Mouse (Mus musculus): ENCODE results near the gene Plxnc1.

Gene Plxnc1

GRCm38 (mm10) chr10:94823971-94824760 lies 120.5 kb downstream of the Plxnc1 start:
- no peak for DNase-seq (ENCODE audit: low read depth, low spot score)

GRCm38 (mm10) chr10:94818781-94819665 lies 125.6 kb downstream of the Plxnc1 start:
- peak; percentile 68 for DNase-seq (ENCODE audit: low read depth, low spot score)

- DNase-seq (ENCODE audit: low read depth, low spot score) = no peak
Observed at GRCm38 (mm10) chr10:94818127-94818526, 126.5 kb downstream of the Plxnc1 start.

- DNase-seq (ENCODE audit: low read depth, low spot score) = no peak
Observed at GRCm38 (mm10) chr10:94811907-94812851, 132.5 kb downstream of the Plxnc1 start.

- DNase-seq (ENCODE audit: low read depth, low spot score) = no peak
Observed at GRCm38 (mm10) chr10:94809946-94810472, 134.6 kb downstream of the Plxnc1 start.

- no peak for DNase-seq (ENCODE audit: low read depth, low spot score)
Observed at GRCm38 (mm10) chr10:94808275-94808674, 136.4 kb downstream of the Plxnc1 start.

DNA sequence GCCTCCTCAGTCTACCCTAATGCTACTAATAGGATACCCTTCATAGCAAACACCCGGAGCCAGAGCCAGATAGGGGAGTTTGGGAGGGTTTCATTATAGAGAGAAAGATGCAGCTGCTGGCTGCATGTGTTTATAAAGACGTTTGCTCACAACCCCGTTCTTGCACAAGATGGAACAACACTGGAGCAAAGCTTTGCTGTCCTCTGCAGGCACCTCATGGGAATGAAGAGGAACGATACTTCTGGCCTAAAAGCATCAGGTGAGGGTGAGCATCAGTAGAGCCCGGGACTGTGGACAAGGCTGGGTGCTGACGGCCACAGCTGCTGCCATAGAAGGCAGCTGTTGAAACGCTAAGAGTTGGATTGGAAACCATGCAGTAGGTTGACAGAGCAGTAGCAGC lies 137.3 kb downstream of the Plxnc1 start:
- DNase-seq (ENCODE audit: low read depth, low spot score) = no peak

- DNase-seq (ENCODE audit: low read depth, low spot score) = no peak
Observed at GRCm38 (mm10) chr10:94804909-94805220, 139.8 kb downstream of the Plxnc1 start.

DNA sequence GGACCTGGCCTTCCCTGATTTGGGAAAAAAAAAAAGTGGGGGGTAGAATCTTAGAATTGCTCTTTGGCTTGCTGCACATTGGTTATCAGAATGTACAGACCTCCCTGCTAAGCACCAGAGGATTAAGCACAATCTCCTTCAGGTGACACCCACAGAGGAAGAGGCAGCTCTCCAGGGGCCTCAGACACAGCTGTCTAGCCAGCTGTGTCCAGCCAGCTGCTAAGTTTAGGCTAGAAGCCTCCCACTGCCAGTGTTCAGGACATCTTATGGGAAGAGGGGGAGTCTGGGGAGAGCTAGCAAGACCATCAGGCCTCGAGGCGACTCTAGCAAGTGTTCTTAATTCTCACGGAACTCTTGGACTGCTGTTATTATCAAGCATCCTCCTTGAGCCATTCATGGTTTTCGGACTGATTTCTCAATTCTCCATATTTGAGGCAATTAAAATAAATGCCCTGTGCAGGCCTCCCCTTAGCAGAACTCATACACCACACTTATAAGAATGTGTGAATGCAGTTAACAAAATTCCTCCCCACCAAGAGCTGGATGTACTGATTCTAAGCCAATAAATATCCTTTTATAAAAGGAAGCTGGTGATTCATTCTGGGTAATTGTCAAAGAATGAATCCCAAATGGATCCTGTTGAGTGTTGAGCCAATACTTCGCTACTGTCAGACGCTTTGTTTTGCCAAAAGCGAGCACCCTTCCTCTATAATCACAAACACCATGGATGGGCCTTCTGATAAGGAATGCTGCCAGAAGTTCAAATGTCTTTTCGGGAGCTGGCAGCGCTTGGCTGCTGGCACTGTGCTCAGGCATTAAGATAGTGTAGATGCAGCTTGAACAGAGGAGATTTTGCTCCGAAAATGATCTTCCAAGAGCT lies 140.4 kb downstream of the Plxnc1 start:
- no peak for DNase-seq (ENCODE audit: low read depth, low spot score)

DNA sequence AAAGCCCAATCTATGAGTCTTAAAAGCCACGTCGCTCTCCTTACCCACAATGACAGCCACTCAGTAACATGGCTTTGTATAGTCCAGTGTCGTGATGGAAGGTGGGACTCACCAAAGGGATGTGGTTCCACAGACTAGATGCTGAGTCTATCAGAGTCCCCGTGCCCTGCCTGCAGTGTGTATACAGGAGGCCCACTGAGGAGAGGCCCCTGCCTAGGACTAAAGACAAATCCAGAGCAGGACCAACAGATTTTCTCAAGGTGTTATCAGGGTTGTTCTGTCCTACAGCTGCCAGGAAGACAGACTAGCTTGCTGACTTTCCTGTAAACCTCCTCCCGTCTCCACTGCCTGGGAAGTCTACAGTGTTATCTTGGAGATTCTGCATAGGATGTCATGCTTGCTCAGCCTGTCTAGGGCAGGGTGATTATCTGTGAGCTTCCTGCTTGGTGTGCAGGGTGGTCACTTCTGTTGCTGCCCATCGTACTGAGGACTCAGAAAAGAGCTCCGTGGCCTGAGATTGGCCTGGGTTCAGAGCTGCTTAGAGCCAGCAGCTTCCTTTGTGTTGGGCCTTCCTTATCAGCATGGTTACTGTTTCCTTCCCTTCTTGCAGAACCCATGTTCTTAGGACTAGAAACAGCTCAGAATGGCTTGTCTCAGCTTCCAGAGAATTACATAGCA lies 143.8 kb downstream of the Plxnc1 start:
- DNase-seq (ENCODE audit: low read depth, low spot score) = no peak

GRCm38 (mm10) chr10:94799485-94800239 lies 145.0 kb downstream of the Plxnc1 start:
- DNase-seq (ENCODE audit: low read depth, low spot score) = peak; percentile 48

GRCm38 (mm10) chr10:94798128-94798527 lies 146.5 kb downstream of the Plxnc1 start:
- no peak for DNase-seq (ENCODE audit: low read depth, low spot score)

- DNase-seq (ENCODE audit: low read depth, low spot score) = no peak
Observed at GRCm38 (mm10) chr10:94794666-94795244, 149.9 kb downstream of the Plxnc1 start.

GRCm38 (mm10) chr10:94793914-94794313 lies 150.7 kb downstream of the Plxnc1 start:
- no peak for DNase-seq (ENCODE audit: low read depth, low spot score)

- DNase-seq (ENCODE audit: low read depth, low spot score) = no peak
Observed at GRCm38 (mm10) chr10:94789205-94789604, 155.4 kb downstream of the Plxnc1 start.

GRCm38 (mm10) chr10:94780618-94781262 lies 163.9 kb downstream of the Plxnc1 start:
- no peak for DNase-seq (ENCODE audit: low read depth, low spot score)

DNA sequence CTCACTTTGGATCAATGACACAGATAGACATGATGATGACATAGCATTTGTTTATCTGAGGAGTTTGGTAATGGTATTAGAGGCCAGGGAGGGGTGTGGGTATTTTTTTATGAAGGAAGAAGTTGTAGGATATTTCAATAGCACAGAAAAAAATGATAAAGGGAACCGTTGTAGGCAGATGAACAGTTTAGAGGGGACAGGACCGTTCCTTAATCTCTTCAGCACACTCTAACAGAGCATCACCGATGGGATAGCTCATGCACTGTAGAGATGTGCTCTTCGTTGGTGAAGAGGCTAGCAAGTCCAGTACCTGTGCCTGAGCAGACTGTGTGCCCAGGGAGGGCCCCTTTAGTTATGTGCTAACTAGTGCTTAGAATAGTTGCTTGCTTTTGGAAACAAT lies 165.3 kb downstream of the Plxnc1 start:
- no peak for DNase-seq (ENCODE audit: low read depth, low spot score)

- no peak for DNase-seq (ENCODE audit: low read depth, low spot score)
Observed at GRCm38 (mm10) chr10:94777576-94777975, 167.1 kb downstream of the Plxnc1 start.

Data from ZHBTc4 (cell line).